Mouse (Mus musculus) gastrocnemius, postnatal 10 days (tissue): Measurements from ENCODE around the gene Abhd8. TPM values are rescaled to one million over a fixed set of nuclear protein-coding genes. Genes with fewer than 3 reads are reported as not detected.

Experiments
- DNase-seq: peaks from one replicate; pipeline ENCODE4 v3.0.0; 2021; ENCODE audit warnings: mixed read lengths
- total RNA-seq, 2 experiments: library from RNA; stranded (reverse); gene quantifications; 2 replicates each; pipeline ENCODE4 v1.2.3; 2021

Abhd8 gene
- total RNA-seq, 2 experiments from 2014 or later: 36.1 to 38.9 TPM

GRCm38 (mm10) chr8:71478943-71479342, 15.5 kb upstream of the Abhd8 start:
- no peak for DNase-seq

GRCm38 (mm10) chr8:71477196-71477845, 13.9 kb upstream of the Abhd8 start:
- no peak for DNase-seq

GRCm38 (mm10) chr8:71476099-71476940, 12.9 kb upstream of the Abhd8 start:
- peak; percentile 86 for DNase-seq

- no peak for DNase-seq
These were observed 12.2 kb upstream of the Abhd8 start for GRCm38 (mm10) chr8:71475702-71476075.

GRCm38 (mm10) chr8:71474785-71475701, 11.6 kb upstream of the Abhd8 start:
- no peak for DNase-seq

GRCm38 (mm10) chr8:71474344-71474743, 10.9 kb upstream of the Abhd8 start:
- DNase-seq: no peak

- no peak for DNase-seq
These were observed 9.3 kb upstream of the Abhd8 start for GRCm38 (mm10) chr8:71472601-71473386.

- no peak for DNase-seq
These were observed 8.4 kb upstream of the Abhd8 start for GRCm38 (mm10) chr8:71471861-71472260.

GRCm38 (mm10) chr8:71470913-71471255, 7.4 kb upstream of the Abhd8 start:
- no peak for DNase-seq

GRCm38 (mm10) chr8:71470146-71470912, 6.9 kb upstream of the Abhd8 start:
- no peak for DNase-seq

GRCm38 (mm10) chr8:71469411-71469810, 6.0 kb upstream of the Abhd8 start:
- DNase-seq: peak; percentile 60

- peak; percentile 92 for DNase-seq
These were observed 5.5 kb upstream of the Abhd8 start, which contains the start of gene Dda1 for GRCm38 (mm10) chr8:71468916-71469315. Gene Dda1 (plus strand): TSS chr8:71469199.

GRCm38 (mm10) chr8:71468001-71468400, 4.5 kb upstream of the Abhd8 start:
- no peak for DNase-seq

- DNase-seq: no peak
These were observed 3.7 kb upstream of the Abhd8 start for GRCm38 (mm10) chr8:71467201-71467600.

GRCm38 (mm10) chr8:71466198-71466597, 2.7 kb upstream of the Abhd8 start:
- no peak for DNase-seq

GRCm38 (mm10) chr8:71465733-71466132, 2.3 kb upstream of the Abhd8 start:
- no peak for DNase-seq

- peak; percentile 94 for DNase-seq
These were observed 1.4 kb upstream of the Abhd8 start, which contains the start of gene Mrpl34 for GRCm38 (mm10) chr8:71464513-71465500. Gene Mrpl34 (plus strand): TSS chr8:71464959.

- DNase-seq: no peak
These were observed 669 bp downstream of the Abhd8 start for GRCm38 (mm10) chr8:71462786-71463185.

- DNase-seq: no peak
These were observed 1.3 kb downstream of the Abhd8 start for GRCm38 (mm10) chr8:71462191-71462590.
